Mouse (Mus musculus) G1E-ER4 (cell line): ENCODE results near the gene Prkg1. TPM values are rescaled to one million over a fixed set of nuclear protein-coding genes. Genes with fewer than 3 reads are reported as not detected.

Experiments used
- GATA1 ChIP-seq: IDR thresholded peaks from one replicate; pipeline ENCODE4 v1.8.0; 2012; ENCODE audit warnings: low read length, inconsistent platforms
- polyA plus RNA-seq: library from polyadenylated mRNA; stranded (reverse); fragments of >175 nt; gene quantifications from 2 replicates; pipeline ENCODE4 v1.2.3, GENCODE M21; 2012

Gene Prkg1
- polyA plus RNA-seq, 1 experiment: 0.23 TPM

DNA sequence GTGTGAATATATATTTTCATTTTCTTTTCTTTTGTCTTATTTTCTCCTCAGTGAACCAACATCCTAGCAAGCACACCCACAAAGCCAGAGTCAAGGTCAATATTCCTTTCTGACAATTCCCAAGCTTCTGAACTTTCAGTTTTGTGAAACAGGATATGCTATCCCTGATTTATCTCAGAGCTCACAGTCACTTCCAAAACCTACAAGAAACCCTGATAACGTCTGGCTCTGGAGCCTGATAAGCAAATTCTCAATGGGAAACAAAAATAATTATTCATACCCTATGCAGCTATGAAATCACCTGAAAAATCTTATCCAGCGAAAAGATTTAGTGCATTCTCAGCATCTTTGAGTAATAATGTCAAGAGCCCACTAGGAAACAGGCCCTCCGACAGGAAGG, 5.0 kb downstream of the Prkg1 start:
- no peak for TF ChIP-seq GATA1

DNA sequence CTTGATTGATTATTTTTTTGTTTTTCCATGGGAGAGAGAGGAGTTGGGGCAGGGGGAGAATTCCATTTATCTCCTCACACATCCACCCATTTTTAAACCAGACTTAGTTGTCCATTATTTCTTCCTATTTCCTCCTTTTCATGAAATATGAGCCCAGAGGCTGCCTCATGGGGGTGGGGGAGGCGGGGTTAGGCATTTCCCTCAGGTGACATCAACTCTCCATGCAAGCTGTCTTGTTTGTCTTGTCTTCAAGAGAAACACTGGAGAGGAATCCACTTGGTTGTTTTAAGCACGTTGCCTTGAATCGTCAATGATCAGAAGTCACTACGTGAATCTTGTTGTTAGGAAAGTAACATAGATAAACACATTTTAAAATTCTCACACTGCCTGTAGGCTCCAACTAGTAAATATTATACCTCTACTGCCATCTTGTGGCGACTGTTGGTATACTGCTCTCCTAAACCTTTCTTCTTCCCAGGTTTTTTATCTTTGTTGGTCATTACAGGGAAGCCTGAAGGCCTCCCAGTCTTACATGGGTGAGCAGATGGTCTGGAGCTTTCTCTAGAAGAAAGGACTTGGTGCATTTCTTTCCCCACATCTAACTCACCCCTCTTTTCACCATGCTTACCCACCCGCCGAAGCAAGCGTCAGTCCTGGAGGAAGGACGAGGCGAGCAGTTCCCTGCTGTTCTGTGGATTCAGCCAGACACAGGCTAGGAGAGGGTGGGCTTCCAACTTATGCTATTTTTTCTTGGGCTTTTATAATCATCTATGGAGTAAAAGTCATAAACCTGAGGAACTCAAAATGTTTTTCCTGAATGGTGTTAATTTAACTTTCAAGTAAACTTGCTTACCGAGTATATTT, 8.7 kb downstream of the Prkg1 start:
- no peak for TF ChIP-seq GATA1

DNA sequence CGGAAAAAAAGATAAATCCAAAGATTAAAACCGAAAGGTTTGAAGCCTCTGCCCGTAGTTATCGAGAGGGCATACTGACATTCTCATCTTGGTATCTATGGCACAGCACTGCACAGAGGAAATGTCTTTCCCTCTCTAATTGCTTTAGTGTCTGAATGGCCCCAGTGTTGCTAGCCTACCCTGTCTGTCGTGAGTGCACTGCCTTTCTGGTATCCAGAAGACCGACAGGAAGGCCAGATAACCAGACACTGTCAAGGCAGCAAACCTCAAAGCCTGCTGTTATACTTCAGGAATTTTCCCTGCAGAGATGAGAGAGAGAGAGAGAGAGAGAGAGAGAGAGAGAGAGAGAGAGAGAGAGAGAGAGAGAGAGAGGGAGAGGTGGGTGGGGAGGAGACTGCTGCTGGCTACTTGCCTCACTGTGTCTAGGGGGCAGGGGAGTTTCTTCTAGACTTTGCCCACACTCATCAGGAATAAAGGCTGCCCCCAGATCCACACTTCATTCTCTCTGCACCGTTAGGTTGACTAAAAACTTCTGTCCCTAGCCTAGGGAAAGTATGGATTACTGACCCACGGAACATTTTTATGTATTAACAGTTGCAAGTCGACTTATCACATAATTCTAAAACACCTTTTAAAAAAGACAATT, 10.1 kb downstream of the Prkg1 start:
- no peak for TF ChIP-seq GATA1

DNA sequence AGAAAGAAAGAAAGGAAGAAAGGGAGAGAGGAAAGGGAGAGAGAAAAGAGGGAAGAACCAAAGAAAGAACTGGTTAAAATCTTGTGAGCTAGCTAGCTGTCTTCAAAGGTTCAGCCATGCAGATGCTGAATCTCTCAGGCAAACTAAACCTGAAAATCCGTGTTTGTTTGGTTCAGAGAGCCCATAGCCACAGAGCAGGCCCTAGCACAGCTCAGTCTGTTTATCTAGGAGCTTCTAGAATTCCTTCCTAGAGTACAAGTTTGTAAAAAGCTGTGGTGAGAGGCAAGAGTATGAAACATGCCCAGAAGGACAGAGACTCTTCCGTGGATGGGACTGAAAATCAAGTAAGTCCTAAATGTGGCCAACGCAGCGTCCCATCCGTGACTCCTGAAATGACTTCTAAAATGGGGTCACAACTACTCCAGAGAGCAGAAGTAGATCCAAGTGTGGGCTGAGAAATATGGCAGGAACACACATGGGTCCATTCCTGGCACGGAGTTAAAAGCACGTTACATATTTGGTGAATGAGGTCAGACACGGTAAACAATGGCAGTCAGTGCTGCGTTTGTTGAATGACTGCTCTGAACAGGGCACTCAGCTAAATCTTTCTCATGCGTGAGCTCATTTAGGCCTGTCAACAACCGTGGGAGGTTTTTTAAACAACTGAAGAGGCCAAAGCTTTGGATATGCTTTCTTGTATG, 13.7 kb downstream of the Prkg1 start:
- no peak for TF ChIP-seq GATA1

DNA sequence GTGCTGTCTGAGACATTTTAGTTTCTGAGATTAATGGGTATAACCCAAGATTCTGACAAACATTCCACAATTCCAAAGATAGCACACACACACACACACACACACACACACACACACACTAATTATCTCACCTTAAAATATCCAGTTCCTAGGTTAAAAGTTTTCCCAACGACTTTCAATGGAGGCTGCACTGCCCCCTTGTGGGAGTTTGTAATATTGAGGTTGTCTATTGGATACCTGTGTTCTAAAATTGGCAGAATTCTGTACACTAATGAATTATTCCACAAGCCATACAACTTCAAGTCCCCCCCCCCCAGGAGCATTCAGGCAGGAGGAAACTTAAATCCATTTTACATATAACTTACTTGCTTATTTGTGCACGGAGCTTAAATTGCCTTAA, 18.2 kb downstream of the Prkg1 start:
- TF ChIP-seq GATA1: no peak

DNA sequence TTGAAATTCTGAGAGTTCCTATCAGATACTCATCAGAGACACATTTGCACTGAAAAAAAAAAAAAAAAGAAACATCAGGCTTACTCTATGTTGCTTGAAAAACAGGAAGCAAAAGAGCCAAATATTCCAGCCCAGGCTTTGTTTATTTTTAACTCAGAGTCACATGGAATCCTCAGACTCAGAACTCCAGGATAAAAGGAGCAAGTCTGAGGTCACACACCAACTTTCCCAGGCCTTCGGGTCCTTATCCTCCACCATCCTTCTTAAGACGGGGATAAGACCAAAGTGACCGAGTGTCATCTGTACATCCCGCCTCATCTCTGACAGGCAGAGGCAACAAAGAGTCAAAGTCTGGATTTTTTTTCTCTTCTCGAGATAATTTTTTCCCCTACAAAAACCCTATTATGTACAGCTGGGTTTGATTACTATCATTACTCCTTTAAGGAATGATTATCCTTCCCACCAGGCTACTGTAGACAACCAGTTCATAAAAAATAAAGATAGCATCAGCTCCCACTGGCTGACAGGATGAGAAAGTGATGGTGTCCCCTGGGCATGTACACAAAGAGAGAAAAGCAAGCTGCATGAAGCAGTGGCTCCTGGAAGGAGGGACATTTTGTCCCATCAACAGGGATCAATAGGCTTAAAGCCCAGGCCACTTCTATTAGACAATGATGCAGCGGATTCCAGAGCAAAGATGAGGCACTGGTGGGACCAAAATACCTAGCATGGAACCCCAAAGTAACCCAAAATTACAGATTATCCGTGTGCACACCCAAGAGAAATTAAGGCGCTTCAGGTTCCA, 21.4 kb downstream of the Prkg1 start:
- no peak for TF ChIP-seq GATA1

DNA sequence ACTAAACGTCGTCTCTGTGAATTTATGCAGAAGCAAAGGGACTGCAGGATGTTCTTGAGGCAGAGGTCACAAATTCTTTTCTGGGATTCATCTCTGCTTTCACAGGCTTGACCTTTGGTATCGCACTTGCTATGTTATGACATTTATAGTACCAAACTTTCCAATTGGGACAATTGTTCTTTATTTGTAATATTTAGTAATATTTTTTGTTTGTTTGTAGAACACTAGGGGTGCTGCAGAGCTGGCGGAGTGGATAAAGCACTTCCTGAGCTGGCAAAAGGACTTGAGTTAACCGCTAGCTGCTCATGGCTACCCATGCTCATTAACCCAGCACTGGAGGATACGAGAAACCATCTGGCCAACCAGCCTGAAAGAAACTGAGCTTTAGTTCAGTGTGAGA, 49.9 kb downstream of the Prkg1 start:
- no peak for TF ChIP-seq GATA1

DNA sequence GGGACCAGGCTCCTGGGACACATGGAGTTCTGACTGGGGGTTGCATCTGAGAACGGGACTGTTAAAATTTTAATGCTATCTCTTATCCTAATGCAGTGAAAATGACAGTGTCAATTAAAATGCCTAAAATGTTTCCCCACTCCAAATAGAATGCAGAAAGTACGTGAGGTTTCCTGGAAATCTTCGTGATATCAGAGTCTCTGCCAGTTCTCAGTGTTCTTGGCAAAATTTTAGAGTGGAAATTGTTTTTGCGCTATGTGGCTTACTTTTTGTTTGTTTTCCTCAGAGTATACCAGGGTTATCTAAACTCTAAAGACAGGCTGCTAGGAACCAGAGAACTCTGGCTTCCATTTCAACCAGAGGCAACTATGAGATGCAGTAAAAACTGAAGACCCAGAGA, 50.4 kb downstream of the Prkg1 start:
- no peak for TF ChIP-seq GATA1

DNA sequence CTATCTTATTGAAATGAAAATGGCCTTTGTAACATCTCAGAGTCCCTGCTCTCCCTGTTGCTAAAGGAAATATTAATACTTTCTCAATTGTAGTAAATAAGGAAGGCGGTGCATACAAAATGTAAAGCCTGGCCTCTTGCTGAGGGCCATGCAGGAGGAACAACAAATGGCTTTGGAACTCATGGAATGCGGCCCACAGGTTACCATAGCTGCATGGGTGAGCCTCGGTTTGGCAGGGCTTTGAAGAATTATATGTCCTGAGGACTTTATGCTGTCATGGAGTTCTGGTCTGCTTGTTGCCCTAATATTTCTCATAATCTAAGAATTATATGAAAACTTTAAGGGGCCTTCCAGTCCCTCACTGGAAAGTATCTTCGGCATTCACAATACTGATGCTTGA, 51.5 kb downstream of the Prkg1 start:
- no peak for TF ChIP-seq GATA1

DNA sequence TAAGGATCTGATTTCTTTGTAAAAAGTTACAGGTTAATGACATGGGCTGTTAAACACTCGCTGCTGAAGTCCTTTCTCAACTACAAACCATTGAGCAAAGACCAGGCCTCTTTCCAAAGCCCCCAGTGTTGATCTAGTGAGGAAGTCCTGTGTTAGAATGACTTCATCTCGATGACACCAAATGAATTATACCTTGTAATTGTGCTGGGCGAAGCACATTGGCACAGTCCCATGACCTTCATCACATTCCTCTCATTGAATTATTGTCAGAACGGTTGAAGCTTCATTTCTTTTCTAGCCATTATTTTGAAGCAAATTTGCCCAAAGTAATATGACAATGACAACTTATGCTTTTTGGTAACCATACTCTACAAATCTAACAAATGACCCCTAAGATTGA, 54.5 kb downstream of the Prkg1 start:
- no peak for TF ChIP-seq GATA1

DNA sequence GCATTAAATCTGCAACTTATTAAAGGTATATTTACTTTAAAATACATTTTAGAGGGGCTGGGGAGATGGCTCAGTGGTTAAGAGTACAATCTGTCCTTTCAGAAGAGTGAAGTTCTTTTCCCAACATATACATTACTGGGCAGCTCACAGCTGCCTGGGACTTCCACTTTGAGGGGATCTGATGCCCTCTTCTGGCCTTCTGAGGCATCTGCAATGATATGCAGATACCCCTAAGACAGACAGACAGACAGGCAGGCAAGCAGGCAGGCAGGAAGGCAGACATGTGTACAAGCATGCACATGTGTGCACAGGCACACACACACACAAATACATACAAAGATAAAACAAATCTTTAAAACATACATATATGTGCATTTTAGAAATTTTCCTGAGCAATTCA, 60.8 kb downstream of the Prkg1 start:
- TF ChIP-seq GATA1: no peak

DNA sequence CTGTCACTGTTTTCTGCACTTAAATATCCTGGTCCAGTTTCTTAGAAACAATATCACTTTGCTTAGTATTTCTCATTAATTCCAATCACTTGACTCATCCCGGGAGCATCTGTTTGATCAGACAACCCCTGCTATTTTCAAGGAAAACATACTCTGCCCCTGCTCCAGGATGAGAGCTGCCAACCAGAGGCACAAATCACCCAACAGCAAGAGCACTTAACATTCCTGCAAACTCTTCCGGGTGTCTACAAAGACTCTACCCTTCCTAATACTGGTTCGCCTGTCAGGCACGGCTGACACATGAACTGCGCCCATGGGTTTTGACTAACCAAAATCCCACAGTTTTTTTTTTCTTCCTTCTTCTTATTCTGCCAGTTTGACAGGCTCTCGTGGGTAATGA, 65.9 kb downstream of the Prkg1 start:
- no peak for TF ChIP-seq GATA1

DNA sequence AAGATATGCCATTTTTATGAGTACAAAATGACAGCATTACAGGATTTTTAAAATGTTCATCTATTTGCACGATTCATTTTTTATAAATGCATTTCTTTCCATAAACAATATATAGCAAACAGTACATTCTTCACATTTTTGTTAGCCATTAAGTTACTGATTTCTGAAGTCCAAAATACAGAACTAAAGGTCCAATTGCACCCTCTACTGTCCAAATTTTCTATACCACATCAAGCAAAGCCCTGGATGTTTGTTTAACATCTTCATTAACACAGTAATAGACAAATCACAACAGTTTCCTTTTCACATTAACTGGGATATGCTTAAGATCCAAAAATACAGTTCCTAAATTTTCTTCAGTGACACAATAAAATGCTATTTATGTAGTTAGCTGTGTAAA, 84.0 kb downstream of the Prkg1 start:
- TF ChIP-seq GATA1: no peak

DNA sequence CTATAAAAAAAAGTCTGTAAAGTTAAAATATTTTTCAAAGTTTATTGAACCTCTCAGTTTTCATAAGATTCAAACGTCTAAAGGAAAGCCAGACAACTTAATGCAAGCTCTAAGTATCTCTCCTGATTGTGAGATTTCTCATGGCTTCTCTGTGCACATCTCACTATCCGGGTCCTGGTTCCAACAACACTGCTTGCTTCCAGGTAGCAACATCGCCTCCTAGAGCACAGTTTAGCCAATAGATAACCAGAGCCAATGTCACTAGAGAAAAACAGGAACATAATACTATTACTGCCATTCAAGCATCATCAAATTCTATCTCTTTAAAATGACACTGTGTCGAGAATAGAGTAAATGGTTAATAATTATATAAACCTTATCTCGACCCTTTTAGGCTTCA, 86.5 kb downstream of the Prkg1 start:
- TF ChIP-seq GATA1: no peak

DNA sequence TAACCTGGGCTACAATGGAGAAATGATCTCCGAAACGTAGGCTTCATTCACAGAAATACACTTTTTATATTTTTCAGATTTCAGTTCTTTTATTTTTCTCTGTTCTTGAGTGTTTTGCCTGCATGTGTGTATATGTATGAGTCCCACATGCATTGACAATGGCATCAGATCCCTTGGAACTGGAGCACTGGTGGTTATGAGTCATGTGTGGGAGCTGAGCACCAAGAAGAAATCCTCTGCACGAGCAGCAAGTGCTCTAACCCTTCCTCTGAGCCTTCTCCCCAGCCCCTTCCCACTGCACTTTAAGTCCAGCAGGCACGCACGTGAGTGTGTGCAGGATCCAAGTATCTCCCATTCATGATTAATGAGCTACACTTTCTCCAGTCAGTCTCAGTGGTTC, 93.1 kb downstream of the Prkg1 start:
- no peak for TF ChIP-seq GATA1

DNA sequence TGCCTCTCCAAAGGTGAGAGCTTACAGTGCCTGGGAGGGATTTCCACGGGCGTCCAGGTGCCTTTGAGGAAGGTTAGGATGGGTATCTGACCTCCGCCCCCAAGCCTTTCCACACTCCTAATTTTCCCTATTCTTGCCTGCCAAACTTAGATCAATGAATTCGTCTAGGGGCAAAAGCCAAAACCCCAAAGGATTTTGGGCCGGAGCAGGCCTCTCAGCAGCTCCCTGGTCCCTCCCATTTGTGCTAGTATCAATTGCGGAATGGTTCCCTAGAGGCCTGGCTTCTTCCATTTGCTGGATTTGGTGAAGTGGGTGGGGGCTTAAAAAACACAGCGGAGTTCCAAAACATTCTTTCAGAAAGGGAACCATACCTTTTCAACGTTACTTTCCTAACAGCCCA, 99.8 kb downstream of the Prkg1 start:
- TF ChIP-seq GATA1: no peak
